Mouse (Mus musculus) intestine, embryonic 16.5 days (tissue): ENCODE data around the gene Khdc1b. TPM values are rescaled to one million over a fixed set of nuclear protein-coding genes. Genes with fewer than 3 reads are reported as not detected.
"Not testable (repeated sequence)": the region's sequence is repeated elsewhere in the genome, so short reads cannot be mapped to it uniquely, and the experiment has no call there.

Experiments
- ATAC-seq: fragments of 200-750 bp; cut with Nextera tagmentation; 2 replicates; pipeline ENCODE4 v1.8.0; 2017; ENCODE audit warnings: moderate TSS enrichment, moderate library complexity
- H3K27ac ChIP-seq: fragments of 300-500 bp; sonication (generic); 2 replicates; pipeline ENCODE4 v1.5.1; 2014; ENCODE audit warnings: mild to moderate bottlenecking, low read length
- H3K27me3 ChIP-seq: fragments of 300-500 bp; sonication (generic); replicated peaks from 2 replicates; pipeline ENCODE4 v1.6.1; 2014; ENCODE audit warnings: low read length, control low read depth, mixed read lengths; ENCODE audit not compliant: control insufficient read depth, insufficient read depth
- H3K36me3 ChIP-seq: fragments of 300-500 bp; sonication (generic); 2 replicates; pipeline ENCODE4 v1.6.1; 2014; ENCODE audit warnings: low read length, control low read depth; ENCODE audit not compliant: control insufficient read depth, insufficient read depth
- H3K4me1 ChIP-seq: fragments of 300-500 bp; sonication (generic); 2 replicates; pipeline ENCODE4 v1.6.1; 2014; ENCODE audit warnings: low read length, control low read depth, mixed read lengths; ENCODE audit not compliant: control insufficient read depth, insufficient read depth
- H3K4me2 ChIP-seq: fragments of 300-500 bp; sonication (generic); 2 replicates; pipeline ENCODE4 v1.6.1; 2014; ENCODE audit warnings: low read depth, low read length, control low read depth
- H3K4me3 ChIP-seq: fragments of 300-500 bp; sonication (generic); 2 replicates; pipeline ENCODE4 v1.5.1; 2014; ENCODE audit warnings: mild to moderate bottlenecking, low read length
- H3K9ac ChIP-seq: fragments of 300-500 bp; sonication (generic); 2 replicates; pipeline ENCODE4 v1.6.1; 2014; ENCODE audit warnings: low read depth, low read length
- H3K9me3 ChIP-seq: fragments of 300-500 bp; sonication (generic); 2 replicates; pipeline ENCODE4 v1.6.1; 2016; ENCODE audit warnings: low read length, control low read depth; ENCODE audit not compliant: control insufficient read depth
- WGBS: fragments of 180-500 bp; shearing (Covaris S2); extraction: QIAGEN DNeasy Blood & Tissue Kit; methylation state at CpG from one replicate; pipeline ENCODE4 v1.1.7; 2014; 5-methylcytosine and 5-hydroxymethylcytosine counted together
- polyA plus RNA-seq: library from polyadenylated mRNA; unstranded; fragments of >200 nt; fragmentation: Nextera tagmentation; extraction: Ambion mirVana; gene quantifications from 2 replicates; pipeline ENCODE4 v1.2.1, GENCODE M21; 2015

Gene Khdc1b
- 0.10 TPM in 1 of 2 replicates, not detected in the other for polyA plus RNA-seq

- Histone ChIP-seq H3K36me3 (no peaks in the 10 kb centered on the region), H3K4me1 (no peaks in the 10 kb centered on the region), H3K9me3 (no peaks in the 10 kb centered on the region), H3K4me3 (no peak within 1 kb of the TSS), H3K9ac (no peak within 1 kb of the TSS), H3K4me2 (no peak within 1 kb of the TSS), H3K27me3 (no peaks in the 10 kb centered on the region), H3K27ac (no peak within 1 kb of the TSS)
- 79% methylated on average over 1 of the region's 1 CpGs for WGBS
- ATAC-seq = no peak
Observed at GRCm38 (mm10) chr1:21383256-21383655, at the start of gene Khdc1b. Khdc1b (plus strand) TSS chr1:21383556.

- no peak overlapping the region for H3K9ac ChIP-seq
- H3K4me3 ChIP-seq = no peak overlapping the region
- no peaks in the 10 kb centered on the region for H3K36me3 ChIP-seq
- ATAC-seq = no peak
- no peak overlapping the region for H3K4me2 ChIP-seq
- H3K9me3 ChIP-seq = no peaks in the 10 kb centered on the region
- H3K27me3 ChIP-seq = no peaks in the 10 kb centered on the region
- H3K27ac ChIP-seq = no peak overlapping the region
- H3K4me1 ChIP-seq = no peaks in the 10 kb centered on the region
Observed at GRCm38 (mm10) chr1:21335836-21336235, 47.5 kb upstream of the Khdc1b start.

GRCm38 (mm10) chr1:21340745-21341144 lies 42.6 kb upstream of the Khdc1b start:
- H3K9ac ChIP-seq = no peak overlapping the region
- no peaks in the 10 kb centered on the region for H3K36me3 ChIP-seq
- 96% methylated on average over 1 of the region's 1 CpGs for WGBS
- no peaks in the 10 kb centered on the region for H3K4me1 ChIP-seq
- H3K4me3 ChIP-seq = no peak overlapping the region
- H3K27me3 ChIP-seq = no peaks in the 10 kb centered on the region
- H3K9me3 ChIP-seq = no peaks in the 10 kb centered on the region
- no peak overlapping the region for H3K27ac ChIP-seq
- no peak overlapping the region for H3K4me2 ChIP-seq
- no peak for ATAC-seq

GRCm38 (mm10) chr1:21344253-21344652 lies 39.1 kb upstream of the Khdc1b start:
- no peak overlapping the region for H3K27ac ChIP-seq
- H3K4me3 ChIP-seq = no peak overlapping the region
- no peaks in the 10 kb centered on the region for H3K27me3 ChIP-seq
- no peak overlapping the region for H3K9ac ChIP-seq
- no peak overlapping the region for H3K4me2 ChIP-seq
- 58% methylated on average over 4 of the region's 4 CpGs for WGBS
- no peaks in the 10 kb centered on the region for H3K4me1 ChIP-seq
- peak; percentile 77 for ATAC-seq
- no peaks in the 10 kb centered on the region for H3K36me3 ChIP-seq
- no peaks in the 10 kb centered on the region for H3K9me3 ChIP-seq

- not testable (repeated sequence) for H3K4me1 ChIP-seq, H3K4me3 ChIP-seq, H3K9ac ChIP-seq, H3K27me3 ChIP-seq, H3K9me3 ChIP-seq, H3K27ac ChIP-seq, H3K4me2 ChIP-seq, H3K36me3 ChIP-seq
- ATAC-seq = 0 out of 2 replicates have a peak, but pooled peaks have one; percentile 28
- 78% methylated on average over 7 of the region's 7 CpGs for WGBS
Observed at GRCm38 (mm10) chr1:21344752-21345151, 38.6 kb upstream of the Khdc1b start.

- Histone ChIP-seq H3K4me1 (no peaks in the 10 kb centered on the region), H3K9ac (no peak within 1 kb of the TSS), H3K27me3 (no peaks in the 10 kb centered on the region), H3K4me3 (no peak within 1 kb of the TSS), H3K9me3 (no peaks in the 10 kb centered on the region), H3K36me3 (no peaks in the 10 kb centered on the region), H3K4me2 (no peak within 1 kb of the TSS), H3K27ac (no peak within 1 kb of the TSS)
- WGBS = 75% methylated on average over 2 of the region's 2 CpGs
- ATAC-seq = no peak
Observed at GRCm38 (mm10) chr1:21349341-21349740, 34.0 kb upstream of the Khdc1b start, which contains the start of gene Khdc1a. Khdc1a (plus strand) TSS chr1:21349641.

GRCm38 (mm10) chr1:21368031-21368430 lies 15.3 kb upstream of the Khdc1b start, which contains the start of gene Khdc1c:
Khdc1c (plus strand) TSS chr1:21368331.
- H3K4me3 ChIP-seq, H3K27me3 ChIP-seq, H3K4me1 ChIP-seq, H3K4me2 ChIP-seq, H3K9me3 ChIP-seq, ATAC-seq, H3K9ac ChIP-seq, H3K36me3 ChIP-seq, H3K27ac ChIP-seq: not testable (repeated sequence)
- WGBS = 73% methylated on average over 1 of the region's 1 CpGs

- Histone ChIP-seq H3K36me3 (no peaks in the 10 kb centered on the region), H3K27me3 (no peaks in the 10 kb centered on the region), H3K4me3 (no peak overlapping the region), H3K4me1 (no peaks in the 10 kb centered on the region), H3K9me3 (no peaks in the 10 kb centered on the region), H3K9ac (no peak overlapping the region), H3K4me2 (no peak overlapping the region), H3K27ac (no peak overlapping the region)
- no peak for ATAC-seq
- WGBS = 63% methylated on average over 6 of the region's 6 CpGs
Observed at GRCm38 (mm10) chr1:21391138-21391671, 7.8 kb downstream of the Khdc1b start.

- Histone ChIP-seq H3K36me3 (no peaks in the 10 kb centered on the region), H3K4me2 (no peak overlapping the region), H3K9me3 (no peaks in the 10 kb centered on the region), H3K27ac (no peak overlapping the region), H3K9ac (no peak overlapping the region), H3K4me1 (no peaks in the 10 kb centered on the region), H3K4me3 (no peak overlapping the region), H3K27me3 (no peaks in the 10 kb centered on the region)
- no peak for ATAC-seq
- WGBS = 84% methylated on average over 8 of the region's 8 CpGs
Observed at GRCm38 (mm10) chr1:21402804-21403203, 19.4 kb downstream of the Khdc1b start.

- no peak overlapping the region for H3K27ac ChIP-seq
- H3K9ac ChIP-seq = no peak overlapping the region
- H3K4me3 ChIP-seq = no peak overlapping the region
- 67% methylated on average over 2 of the region's 2 CpGs for WGBS
- H3K4me2 ChIP-seq = no peak overlapping the region
- H3K9me3 ChIP-seq = no peaks in the 10 kb centered on the region
- no peaks in the 10 kb centered on the region for H3K36me3 ChIP-seq
- H3K27me3 ChIP-seq = no peaks in the 10 kb centered on the region
- no peak for ATAC-seq
- H3K4me1 ChIP-seq = no peaks in the 10 kb centered on the region
Observed at GRCm38 (mm10) chr1:21407266-21407665, 23.9 kb downstream of the Khdc1b start.
